Mouse (Mus musculus) urinary bladder, postnatal 25 days (tissue): ENCODE results near the gene Nat8.
"Not testable (repeated sequence)": the region's sequence is repeated elsewhere in the genome, so short reads cannot be mapped to it uniquely, and the experiment has no call there.

Source experiments
- DNase-seq: peaks from one replicate; pipeline ENCODE4 v3.0.0; 2022; ENCODE audit warnings: low spot score

Gene Nat8

DNA sequence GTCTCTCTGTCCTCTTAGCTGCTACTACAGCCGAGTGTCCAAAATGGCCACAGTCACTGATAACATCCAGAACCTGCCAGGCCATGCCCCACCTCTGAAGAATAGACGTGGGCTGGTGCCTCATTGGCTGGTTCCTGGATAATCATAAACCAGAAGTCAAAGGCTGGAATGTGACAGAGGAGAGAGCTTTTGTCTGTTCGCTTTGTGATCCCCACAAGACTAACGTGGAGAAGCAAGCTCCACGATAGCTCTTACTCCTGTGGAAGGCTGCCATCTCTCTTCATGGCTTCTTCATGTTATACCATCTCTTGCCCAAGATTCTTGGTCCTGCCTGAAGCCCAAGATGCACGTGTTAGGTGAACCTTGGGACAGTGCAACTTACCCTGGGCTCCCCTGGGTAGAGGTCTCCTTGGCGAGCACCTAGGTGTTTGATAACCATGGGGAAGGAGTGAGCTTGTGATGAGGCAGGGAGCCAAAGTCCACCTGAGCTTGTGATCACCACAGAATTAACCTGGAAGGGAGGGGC, at the start of gene Nat8:
Gene Nat8, minus strand, starts transcription at position 287 of the 526 bp plus-strand sequence.
- DNase-seq: no peak

DNA sequence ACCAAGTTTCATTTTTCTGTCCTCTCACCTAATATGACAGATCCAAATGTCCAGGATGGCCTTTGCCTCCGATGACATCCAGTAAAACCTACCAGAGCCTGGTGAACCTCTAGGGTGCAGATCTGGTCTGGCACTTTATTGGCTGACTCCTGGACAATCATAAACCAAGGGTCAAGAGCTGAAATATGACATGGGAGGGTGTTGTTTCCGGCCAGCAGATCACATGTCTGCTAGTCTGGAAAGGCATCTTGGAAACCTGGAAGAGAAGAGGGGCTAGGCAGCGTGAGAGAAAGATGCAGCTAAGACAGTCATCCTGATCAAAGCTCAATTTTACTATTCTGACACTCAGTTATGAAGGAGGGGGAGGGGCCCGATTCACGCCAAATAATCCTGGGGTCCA, 37.1 kb upstream of the Nat8 start, which contains the start of gene Nat8f2:
Gene Nat8f2, minus strand, starts transcription at position 153 of the 400 bp plus-strand sequence.
- DNase-seq: not testable (repeated sequence)

DNA sequence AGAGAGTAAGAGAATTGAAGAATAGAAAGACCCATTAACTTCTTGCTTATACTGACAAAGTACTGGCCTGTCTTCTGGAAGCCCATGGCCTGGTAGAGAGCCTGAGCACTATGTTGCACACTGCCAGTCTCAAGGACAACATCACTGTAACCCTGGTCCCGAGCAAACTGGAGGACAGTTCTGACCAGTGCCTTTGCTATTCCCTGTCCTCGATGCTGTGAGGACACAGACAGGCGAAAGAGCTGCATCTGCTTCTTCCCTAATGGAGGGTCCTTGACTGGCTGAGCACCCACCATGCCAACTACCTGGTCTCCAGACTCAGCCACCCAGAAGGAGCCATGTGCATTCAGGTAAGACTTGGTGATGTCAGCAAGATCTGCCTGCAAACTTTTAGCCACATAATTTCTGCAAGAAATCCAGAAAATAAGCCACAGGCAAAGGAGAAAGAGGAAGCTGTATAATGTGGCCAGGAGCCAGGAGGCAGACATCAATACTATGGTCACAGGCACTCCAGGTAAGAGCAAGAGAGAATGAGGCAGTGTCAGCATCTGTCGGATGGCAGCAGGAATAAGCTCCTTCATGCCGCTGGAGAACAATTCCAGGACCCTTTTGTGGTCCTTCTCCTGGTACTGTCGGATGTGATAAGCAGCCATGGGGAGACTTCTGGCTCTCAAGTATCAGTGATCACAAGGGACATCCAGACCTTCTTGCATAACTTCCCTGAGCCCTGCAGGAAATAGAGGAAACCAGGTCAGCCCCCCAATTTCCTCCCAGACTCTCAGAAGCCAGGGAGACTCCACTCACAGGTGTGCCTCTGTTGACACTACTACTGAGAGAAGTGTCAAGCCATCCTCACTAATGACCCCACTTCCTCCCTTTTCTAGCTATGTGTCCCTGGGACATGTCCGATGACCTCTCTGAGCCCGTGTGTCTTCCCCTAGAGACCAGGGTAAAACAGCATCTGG, 36.1 kb upstream of the Nat8 start:
- no peak for DNase-seq

DNA sequence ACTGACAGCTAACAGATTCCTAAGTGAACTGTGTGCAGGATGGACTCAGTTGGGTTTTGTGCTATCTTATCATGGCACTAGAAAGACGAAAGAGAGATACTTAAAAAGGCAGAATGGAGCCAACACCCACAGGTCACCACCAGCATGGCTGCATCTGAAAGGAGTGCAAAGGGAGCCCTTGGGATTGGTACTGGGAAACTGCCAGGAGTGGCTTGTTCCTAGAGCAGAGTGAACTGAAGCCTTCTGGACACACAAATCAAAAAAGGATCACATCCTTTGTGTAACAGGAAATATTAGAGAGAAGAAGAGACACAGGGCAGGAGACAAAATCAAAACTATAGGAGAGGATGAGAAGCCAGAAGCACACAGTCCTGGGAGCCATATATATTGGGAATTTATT, 35.1 kb upstream of the Nat8 start:
- not testable (repeated sequence) for DNase-seq

DNA sequence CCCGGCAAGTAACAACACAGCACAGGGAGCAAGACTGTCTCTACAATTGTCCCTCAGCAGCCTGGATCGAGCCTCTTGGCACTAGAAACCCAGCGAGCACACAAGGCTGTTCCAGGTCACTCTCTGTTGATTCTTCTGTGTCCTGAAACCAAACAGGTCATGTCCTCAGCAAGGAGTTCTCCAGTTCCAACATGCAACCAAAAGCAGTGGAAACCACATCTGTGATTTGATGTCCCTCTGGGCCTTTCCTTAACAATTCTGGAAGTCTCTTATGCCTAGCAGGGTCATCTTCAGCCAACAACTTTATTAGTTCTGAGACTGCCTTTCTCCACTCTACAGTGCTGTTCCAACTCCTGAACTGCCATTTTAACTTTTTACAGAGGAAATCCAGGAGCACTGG, 34.3 kb upstream of the Nat8 start:
- not testable (repeated sequence) for DNase-seq

DNA sequence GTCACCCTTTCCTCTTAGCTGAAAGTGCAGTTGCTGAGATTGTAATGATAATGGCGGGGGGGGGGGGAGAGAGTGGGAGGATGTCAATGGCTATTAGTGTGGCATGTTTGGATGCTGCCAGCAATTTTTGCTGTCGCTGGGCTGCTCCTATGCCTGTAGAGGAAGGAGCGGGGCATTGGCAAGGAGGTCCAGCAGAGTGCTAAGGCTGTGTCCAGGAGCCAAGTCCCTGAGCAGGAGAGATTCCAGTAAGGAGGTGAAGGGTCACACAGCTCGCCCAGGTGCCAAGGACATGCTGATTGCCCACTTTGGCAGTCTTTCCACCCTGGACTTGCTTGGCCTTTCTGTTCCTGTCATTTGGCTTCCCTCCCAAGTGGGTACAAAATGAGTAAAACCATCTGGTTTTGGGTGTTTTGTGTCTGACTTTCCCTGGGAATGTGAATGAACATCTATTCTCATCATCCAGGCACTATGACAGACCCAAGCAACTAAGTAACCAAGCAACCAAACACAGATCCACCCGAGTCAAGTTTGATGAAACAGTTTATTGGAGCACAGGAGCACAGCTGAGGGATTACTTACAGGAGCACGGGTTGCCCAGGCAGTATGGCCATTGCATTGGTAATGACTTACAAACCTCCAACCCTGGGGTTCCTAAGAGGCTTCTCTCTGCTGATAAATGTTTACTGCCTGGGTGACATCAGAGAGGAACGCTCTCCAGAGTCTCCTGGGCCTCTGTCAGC, 33.2 kb upstream of the Nat8 start:
- DNase-seq: not testable (repeated sequence)

DNA sequence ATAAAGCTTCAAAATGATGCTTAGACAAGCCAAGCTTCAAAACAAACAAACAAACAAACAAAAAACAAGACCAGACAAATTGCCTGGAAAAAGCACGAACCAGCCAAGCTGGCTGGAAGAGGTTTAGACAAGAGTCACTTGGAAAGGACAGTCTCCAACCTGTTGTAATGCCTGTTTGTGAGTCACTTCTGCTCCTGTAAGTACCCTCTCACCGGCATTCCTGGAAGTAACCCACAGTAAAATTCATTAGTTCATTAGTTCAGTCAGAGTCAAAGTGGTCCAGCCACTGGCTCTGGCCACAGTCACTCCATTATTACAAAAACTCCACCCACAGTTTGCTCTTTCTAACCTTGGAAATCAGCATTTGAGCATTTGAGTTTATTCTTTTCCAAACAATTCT, 32.0 kb upstream of the Nat8 start:
- DNase-seq: no peak

DNA sequence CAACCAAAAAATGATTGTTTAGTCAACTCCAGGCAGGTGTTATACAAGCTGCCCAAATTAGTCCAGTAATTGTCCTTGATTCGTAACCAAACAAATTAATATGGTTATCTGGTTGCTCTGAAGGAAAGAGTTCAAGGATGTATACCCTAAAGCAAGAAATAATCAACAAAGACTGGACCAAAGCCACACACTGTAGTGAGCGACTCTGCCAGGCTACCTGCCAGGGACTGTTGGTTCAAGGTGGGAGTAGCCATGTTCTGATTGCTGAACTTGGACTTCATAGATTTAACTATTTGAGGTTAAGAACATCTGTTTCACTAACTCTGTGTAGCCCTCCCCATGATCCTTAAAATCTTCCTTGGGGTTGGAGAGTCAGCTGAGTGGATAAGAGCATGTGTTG, 31.3 kb upstream of the Nat8 start:
- DNase-seq: no peak

DNA sequence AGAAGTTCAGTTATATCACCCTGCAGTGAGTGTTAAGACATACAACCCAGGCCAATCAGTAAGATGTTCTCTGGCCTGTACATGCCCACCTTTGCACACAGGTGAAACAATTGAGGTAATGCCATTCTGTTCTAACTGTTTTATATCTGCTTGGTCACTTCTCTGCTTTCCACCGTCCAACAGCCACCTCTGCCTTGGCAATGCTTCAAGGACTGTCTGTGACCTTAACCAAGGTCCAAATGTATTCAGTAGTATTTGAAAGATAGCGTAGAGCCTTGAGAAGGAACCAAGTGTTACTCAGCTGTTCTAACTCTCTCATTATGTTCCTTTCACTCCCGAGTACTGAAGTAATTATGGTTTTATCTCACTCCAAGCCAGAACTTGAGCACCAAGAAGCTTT, 30.7 kb upstream of the Nat8 start:
- no peak for DNase-seq

DNA sequence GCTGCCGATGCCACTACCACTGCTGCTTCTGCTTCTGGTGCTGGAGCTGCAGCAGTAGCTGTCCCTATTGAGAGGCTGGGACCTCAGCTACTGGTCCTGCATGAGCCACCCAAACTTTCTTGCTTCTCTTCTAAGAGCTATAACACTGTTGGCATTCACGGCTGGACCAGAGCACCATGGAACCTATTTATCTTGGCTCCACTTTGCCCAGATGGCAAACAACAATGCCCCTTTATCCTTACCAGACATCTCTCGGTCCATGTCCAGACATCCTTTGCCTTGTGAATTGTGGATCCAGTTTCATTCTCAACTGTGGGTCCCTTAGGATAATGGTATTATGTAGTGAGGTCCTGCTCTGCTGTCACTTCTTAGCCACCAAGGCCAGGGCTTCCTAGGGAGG, 29.4 kb upstream of the Nat8 start:
- no peak for DNase-seq

DNA sequence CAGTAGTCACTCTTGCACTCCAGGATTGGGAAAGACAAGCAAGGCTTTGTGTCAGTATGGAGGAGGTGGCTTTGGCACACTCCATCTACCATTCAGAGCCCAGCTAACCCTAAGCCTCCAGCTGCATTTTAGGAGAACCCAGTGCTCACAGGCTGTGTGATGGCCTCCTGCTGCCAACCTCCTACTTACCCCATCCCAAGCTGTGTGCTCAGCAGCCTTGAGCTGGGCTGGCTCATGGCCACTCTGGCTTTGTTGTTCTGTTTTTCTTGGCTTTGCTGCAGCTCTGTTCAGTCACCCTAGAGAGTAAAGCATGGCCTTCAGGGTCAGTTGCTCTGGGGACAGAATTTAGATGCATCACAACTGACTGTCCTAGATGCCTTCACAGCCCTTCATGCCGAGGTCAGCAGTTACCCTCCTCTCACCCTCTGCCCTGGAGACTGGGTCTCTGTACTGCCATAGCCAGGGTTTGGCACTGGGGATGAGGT, 24.4 kb upstream of the Nat8 start:
- DNase-seq: no peak

DNA sequence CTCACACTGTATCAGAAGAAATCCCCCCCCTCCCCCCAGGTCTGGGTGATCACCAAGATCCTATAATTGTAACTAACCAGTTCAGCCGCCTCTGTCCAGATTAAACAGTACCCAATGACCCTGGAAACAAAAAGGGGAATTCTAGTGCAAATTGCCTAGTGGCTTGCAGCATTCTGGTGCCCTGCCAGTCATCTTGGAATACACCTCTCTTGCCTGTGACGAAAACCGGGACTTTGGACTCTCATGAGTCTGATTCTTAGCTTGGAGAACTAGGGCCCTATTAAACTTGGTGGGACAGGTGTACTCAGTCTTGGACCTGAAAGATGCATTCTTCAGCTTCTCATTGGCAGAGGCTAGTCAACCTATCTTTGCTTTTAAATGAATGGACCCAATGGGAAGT, 21.6 kb upstream of the Nat8 start:
- DNase-seq: no peak

DNA sequence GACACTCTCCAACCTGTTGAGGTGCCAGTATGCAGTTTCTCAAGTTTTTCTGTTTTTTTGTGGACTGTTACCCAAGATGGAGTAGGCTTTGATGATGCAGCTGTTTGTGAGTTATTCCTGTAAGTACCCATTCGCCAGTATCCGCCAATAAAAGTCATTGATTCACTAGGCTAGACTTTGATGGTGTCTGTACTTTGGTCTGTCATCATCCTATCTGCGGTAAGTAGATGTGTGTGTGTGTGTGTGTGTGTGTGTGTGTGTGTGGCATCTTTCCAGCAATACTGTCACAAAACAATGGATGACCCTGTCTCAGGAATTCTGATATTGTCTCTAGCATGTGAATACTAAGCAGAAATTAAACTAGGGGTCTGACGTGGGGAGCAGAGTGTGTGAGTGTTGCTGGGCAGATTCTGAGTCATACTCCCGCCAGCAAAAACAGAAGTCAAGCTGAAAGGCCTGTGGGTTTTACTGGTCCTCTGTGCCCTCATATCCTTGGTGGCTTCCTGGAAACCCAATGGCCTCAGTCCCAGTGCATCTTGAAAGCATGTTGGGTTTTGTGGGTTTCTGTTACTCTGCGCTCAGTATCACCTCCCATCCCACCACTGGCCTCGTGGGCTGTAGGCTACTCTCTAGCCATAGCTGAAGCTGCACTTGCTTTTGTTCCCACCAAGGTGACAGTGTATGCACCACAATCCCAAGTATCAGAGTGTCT, 19.3 kb upstream of the Nat8 start:
- DNase-seq: no peak

DNA sequence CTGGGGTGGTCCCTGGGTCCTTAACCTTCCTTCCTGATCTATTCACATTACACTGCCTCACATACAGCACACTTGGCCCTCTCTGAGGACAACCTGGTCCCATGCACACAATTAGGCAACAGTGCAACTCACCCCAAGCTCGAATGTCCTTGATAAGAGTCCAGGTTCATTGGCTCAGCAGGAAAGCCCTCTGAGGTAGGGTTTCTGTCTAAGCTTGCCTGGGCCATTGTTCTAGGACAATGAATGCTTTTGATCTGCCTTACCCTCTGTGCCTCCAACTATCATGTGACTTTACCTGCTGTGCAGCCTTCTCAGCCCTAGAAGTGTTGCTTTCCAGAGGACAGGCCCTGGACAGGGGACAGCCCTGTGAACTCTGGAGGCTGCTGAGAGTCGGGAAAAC, 17.4 kb upstream of the Nat8 start:
- DNase-seq: no peak

DNA sequence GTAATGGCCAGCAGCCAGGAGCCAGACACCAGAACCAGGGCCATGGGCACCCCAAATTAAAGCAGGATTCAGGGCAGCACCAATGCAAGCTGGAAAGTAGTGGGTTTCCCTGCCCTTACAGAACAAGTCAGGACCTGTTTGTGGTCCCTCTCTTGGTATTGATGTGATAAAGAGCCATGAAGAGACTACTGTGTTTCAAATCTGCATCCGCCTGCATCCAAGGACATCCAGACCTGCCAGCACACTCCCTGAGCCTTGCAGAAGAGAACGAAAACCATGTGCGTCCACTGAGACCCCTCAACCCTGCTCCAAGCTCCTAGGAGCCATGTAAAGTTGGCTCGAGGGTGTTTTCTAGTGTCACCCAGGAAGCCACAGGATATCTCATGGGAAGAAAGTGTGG, 16.3 kb upstream of the Nat8 start:
- no peak for DNase-seq

DNA sequence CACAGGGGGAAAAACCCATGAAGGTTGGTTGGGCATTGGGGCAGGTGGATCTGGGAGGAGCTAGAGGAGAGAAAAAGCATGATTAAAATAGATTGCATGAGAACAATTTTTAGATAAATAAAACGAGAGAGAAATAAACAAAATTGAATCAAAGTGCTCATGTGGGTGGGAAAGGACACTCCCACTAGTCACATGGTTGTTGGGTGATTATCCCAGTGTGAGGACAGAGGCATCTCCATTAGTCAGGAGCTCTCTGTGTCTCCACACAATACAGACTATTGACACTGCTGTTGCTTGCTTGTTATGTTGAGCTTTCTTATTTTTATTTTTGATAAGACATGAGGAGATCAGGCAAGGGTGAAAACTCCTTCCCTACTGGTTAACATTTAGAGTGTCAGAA, 15.0 kb upstream of the Nat8 start:
- no peak for DNase-seq

DNA sequence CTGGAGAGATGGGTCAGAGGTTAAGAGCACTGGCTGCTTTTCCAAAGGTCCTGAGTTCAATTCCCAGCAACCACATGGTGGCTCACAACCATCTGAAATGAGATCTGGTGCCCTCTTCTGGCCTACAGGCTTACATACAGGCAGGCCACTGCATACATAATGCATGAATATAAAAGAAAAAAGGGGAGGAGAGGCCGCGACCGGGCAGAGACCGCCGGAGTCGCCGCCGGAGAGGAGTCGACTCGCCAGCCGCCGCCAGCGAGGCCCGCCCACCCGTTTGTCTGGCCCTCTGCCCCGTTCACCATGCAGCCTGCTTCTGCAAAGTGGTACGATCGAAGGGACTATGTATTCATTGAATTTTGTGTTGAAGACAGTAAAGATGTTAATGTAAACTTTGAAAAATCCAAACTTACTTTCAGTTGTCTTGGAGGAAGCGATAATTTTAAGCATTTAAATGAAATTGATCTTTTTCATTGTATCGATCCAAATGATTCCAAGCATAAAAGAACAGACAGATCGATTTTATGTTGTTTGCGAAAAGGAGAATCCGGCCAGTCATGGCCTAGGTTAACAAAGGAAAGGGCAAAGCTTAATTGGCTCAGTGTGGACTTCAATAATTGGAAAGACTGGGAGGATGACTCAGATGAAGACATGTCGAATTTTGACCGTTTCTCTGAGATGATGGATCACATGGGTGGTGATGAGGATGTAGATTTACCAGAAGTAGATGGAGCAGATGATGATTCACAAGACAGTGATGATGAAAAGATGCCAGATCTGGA, 12.0 kb upstream of the Nat8 start:
- not testable (repeated sequence) for DNase-seq

DNA sequence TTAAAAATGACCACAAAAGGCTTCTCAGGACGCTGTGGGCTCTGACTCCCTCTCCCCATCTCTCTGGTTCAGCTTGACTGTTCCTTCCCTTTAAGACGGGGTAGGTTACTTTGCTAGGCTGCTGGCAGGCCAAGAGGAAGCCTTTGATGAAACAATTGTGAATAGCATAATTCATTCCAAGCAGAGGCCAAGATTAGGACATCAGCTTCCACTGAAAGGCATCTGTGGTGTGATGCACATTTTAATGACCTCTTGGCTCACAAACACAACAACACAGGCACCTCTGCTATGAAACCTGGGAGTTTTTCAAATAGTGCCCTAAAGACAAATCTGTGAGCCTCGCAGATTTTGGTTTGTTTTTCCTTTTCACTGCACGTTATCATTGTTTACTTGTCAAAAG, 8.1 kb upstream of the Nat8 start:
- DNase-seq: no peak

DNA sequence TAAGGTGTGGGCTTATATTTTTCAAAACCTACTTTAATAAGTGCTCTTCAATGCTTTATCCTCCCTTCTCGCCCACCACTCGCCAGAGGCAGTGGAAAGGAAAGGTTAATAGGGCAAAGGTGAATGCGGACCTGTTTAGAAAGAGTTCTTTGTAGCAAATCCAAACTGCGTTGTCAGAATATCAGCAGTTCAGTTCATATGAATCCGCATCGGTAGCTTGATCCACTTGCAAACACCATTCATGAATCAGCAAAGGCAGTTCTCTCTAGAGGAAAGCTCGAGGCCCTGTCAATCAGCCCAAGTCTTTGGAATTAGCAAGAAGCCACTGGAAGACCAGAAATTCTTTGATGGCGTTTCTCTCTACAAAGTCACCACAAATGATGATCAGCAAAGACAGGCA, 6.8 kb upstream of the Nat8 start:
- no peak for DNase-seq

DNA sequence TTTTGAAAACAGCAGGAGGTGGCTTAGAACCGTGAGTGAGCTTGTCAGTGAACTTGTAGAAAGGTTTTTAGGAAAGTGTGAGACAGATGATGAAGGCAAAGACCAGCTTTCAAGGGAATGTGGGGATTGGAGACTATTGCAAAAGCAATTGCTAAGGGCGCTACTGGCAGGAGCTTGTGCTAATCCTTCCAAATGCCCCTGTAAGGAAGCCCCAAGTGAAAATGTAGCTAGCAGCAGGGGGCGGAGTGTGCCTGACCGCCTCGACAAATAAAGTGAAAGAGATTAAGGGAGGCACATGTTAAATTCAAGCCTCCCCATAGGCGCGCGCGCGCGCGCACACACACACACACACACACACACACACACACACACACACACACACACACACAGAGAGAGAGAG, 5.4 kb upstream of the Nat8 start:
- DNase-seq: peak; percentile 7

DNA sequence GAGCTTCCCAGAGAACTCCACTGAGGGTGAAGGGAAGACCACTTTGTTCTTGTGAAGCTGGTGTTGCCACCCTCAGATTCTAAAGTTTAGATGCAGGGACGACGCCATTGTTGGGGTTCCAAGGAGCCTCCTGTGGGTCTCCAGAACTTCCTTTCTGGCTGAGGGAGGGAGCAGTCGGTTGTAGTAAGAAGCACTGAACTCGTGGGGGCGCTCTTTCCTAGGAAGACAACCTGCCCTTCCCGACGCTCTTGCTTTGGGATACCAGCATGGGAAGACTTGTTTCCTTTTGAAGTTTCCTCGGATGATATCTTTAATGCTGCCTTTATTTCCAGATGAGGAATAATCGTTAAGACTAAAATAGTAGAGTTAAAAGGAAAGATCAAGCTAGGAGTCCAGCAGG, 4.9 kb upstream of the Nat8 start:
- DNase-seq: peak; percentile 43
